ENCODE assay signal across 14 mouse cellular contexts in the genomic region with DNA sequence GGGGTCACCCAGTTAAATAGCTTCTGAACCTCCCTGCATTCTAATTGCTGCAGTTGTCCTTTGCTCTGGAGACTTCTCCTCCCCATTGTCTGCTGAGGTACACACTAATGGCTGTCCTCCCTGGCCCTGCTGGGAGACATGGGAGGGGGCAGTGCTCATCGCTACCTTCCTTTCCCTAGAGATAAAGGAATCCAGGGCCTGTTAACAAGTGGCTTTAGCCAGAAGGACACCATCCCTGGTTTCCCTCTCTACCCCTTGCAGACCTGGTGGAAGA. TPM values are rescaled to one million over a fixed set of nuclear protein-coding genes. Genes with fewer than 3 reads are reported as not detected.
A peak's percentile ranks its signal among the peaks of the same experiment; 100 is the strongest.
DNase-seq lines count a peak whose midpoint lies in the region; ATAC-seq lines count a peak whose summit lies in the region.
"Had no signal": no experiment of that assay in that cellular context is flagged by ENCODE, and none has a peak within 500 bp of the region (broad histone marks: within the 10 kb centered on the region; RNA-seq: fewer than 3 reads in every experiment).

No protein-coding gene starts in this region.

- H3K4me2 ChIP-seq in hindbrain, embryonic 16.5 days (ENCODE audit: low read length), result no peak overlapping the region
- no peak overlapping the region for H3K4me2 ChIP-seq in forebrain, embryonic 15.5 days (replicated peaks)
- H3K4me2 ChIP-seq in hindbrain, embryonic 14.5 days (replicated peaks), result no peak overlapping the region
- H3K4me2 ChIP-seq in midbrain, embryonic 13.5 days (replicated peaks), result no peak overlapping the region
- H3K4me2 ChIP-seq: heart, embryonic 12.5 days; intestine, embryonic 15.5 days; kidney, embryonic 15.5 days had no signal

- no peak for ATAC-seq in hindbrain, embryonic 16.5 days
- ATAC-seq in forebrain, embryonic 15.5 days (replicated peaks), result no peak
- peak; percentile 32; the same call in 1 of the 2 replicates for ATAC-seq in hindbrain, embryonic 14.5 days (ENCODE audit: low FRiP score)
- peak; percentile 43; the same call in 1 of the 2 replicates for ATAC-seq in midbrain, embryonic 13.5 days
- ATAC-seq: intestine, embryonic 15.5 days; lung, postnatal 0 days had no signal

- H3K4me1 ChIP-seq in hindbrain, embryonic 10.5 days (replicated peaks), result peaks cover 66% of the 10 kb centered on the region
- peaks cover 20% of the 10 kb centered on the region for H3K4me1 ChIP-seq in hindbrain, embryonic 16.5 days (ENCODE audit: control insufficient read depth, insufficient read depth, low read depth, low read length)
- H3K4me1 ChIP-seq in forebrain, embryonic 15.5 days, result peaks cover 31% of the 10 kb centered on the region
- peaks cover 38% of the 10 kb centered on the region for H3K4me1 ChIP-seq in hindbrain, embryonic 14.5 days (replicated peaks; ENCODE audit: control insufficient read depth, insufficient read depth, low read length)
- H3K4me1 ChIP-seq in midbrain, embryonic 13.5 days (replicated peaks), result peaks cover 50% of the 10 kb centered on the region
- H3K4me1 ChIP-seq: intestine, embryonic 15.5 days had no signal

- H3K4me3 ChIP-seq in hindbrain, embryonic 10.5 days, result no peak overlapping the region
- no peak overlapping the region for H3K4me3 ChIP-seq in hindbrain, embryonic 16.5 days (ENCODE audit: low read length)
- H3K4me3 ChIP-seq in forebrain, embryonic 15.5 days, result no peak overlapping the region
- H3K4me3 ChIP-seq in hindbrain, embryonic 14.5 days (replicated peaks; ENCODE audit: low read length), result no peak overlapping the region
- no peak overlapping the region for H3K4me3 ChIP-seq in midbrain, embryonic 13.5 days (replicated peaks)
- H3K4me3 ChIP-seq: gastrocnemius, adult 2 months; heart, embryonic 12.5 days; intestine, embryonic 15.5 days; kidney, embryonic 15.5 days had no signal

- peaks cover 34% of the 10 kb centered on the region for H3K27me3 ChIP-seq in hindbrain, embryonic 10.5 days (ENCODE audit: insufficient read depth, poor library complexity, severe bottlenecking)
- no peaks in the 10 kb centered on the region for H3K27me3 ChIP-seq in hindbrain, embryonic 16.5 days (replicated peaks; ENCODE audit: control insufficient read depth, insufficient read depth, low read length)
- H3K27me3 ChIP-seq in forebrain, embryonic 15.5 days, result no peaks in the 10 kb centered on the region
- H3K27me3 ChIP-seq in hindbrain, embryonic 14.5 days (ENCODE audit: control insufficient read depth, insufficient read depth, low read length), result no peaks in the 10 kb centered on the region
- no peaks in the 10 kb centered on the region for H3K27me3 ChIP-seq in midbrain, embryonic 13.5 days
- H3K27me3 ChIP-seq: heart, embryonic 12.5 days; intestine, embryonic 15.5 days; kidney, embryonic 15.5 days had no signal

- H3K27ac ChIP-seq in hindbrain, embryonic 10.5 days, result peak overlapping the region; percentile 83
- no peak overlapping the region for H3K27ac ChIP-seq in hindbrain, embryonic 16.5 days (ENCODE audit: low read depth, low read length)
- H3K27ac ChIP-seq in forebrain, embryonic 15.5 days (replicated peaks), result peak overlapping the region; percentile 38; the same call in 1 of the 2 replicates
- peak overlapping the region; percentile 82 for H3K27ac ChIP-seq in hindbrain, embryonic 14.5 days
- H3K27ac ChIP-seq in midbrain, embryonic 13.5 days, result peak overlapping the region; percentile 87
- H3K27ac ChIP-seq: intestine, embryonic 15.5 days; kidney, embryonic 15.5 days had no signal

- H3K9ac ChIP-seq in hindbrain, embryonic 16.5 days (ENCODE audit: low read depth, low read length), result no peak overlapping the region
- H3K9ac ChIP-seq in forebrain, embryonic 15.5 days (replicated peaks), result no peak overlapping the region
- H3K9ac ChIP-seq in hindbrain, embryonic 14.5 days, result peak overlapping the region; percentile 32; the same call in 1 of the 2 replicates
- peak overlapping the region; percentile 28 for H3K9ac ChIP-seq in midbrain, embryonic 13.5 days (replicated peaks)
- H3K9ac ChIP-seq: intestine, embryonic 15.5 days; kidney, embryonic 15.5 days had no signal

- no peaks in the 10 kb centered on the region for H3K9me3 ChIP-seq in hindbrain, embryonic 10.5 days
- no peaks in the 10 kb centered on the region for H3K9me3 ChIP-seq in hindbrain, embryonic 16.5 days (ENCODE audit: control insufficient read depth, low read length)
- no peaks in the 10 kb centered on the region for H3K9me3 ChIP-seq in forebrain, embryonic 15.5 days
- H3K9me3 ChIP-seq in hindbrain, embryonic 14.5 days (ENCODE audit: control insufficient read depth, low read length), result no peaks in the 10 kb centered on the region
- H3K9me3 ChIP-seq in midbrain, embryonic 13.5 days, result no peaks in the 10 kb centered on the region
- H3K9me3 ChIP-seq: heart, embryonic 12.5 days; intestine, embryonic 15.5 days; kidney, embryonic 15.5 days had no signal

- 18% methylated on average over 1 of the region's 1 CpGs for WGBS in hindbrain, embryonic 10.5 days
- WGBS in hindbrain, embryonic 16.5 days, result 33% methylated on average over 1 of the region's 1 CpGs
- 38% methylated on average over 1 of the region's 1 CpGs for WGBS in forebrain, embryonic 15.5 days
- WGBS in hindbrain, embryonic 14.5 days, result 19% methylated on average over 1 of the region's 1 CpGs
- WGBS in midbrain, embryonic 13.5 days, result 15% methylated on average over 1 of the region's 1 CpGs

- H3K36me3 ChIP-seq in hindbrain, embryonic 10.5 days, result peaks cover 33% of the 10 kb centered on the region
- H3K36me3 ChIP-seq in hindbrain, embryonic 16.5 days (ENCODE audit: control insufficient read depth, insufficient read depth, low read length), result no peaks in the 10 kb centered on the region
- peaks cover 2% of the 10 kb centered on the region; the same call in 1 of the 2 replicates for H3K36me3 ChIP-seq in forebrain, embryonic 15.5 days
- no peaks in the 10 kb centered on the region; the same call in 1 of the 2 replicates for H3K36me3 ChIP-seq in hindbrain, embryonic 14.5 days (replicated peaks; ENCODE audit: control insufficient read depth, insufficient read depth)
- peaks cover 16% of the 10 kb centered on the region; the same call in 1 of the 2 replicates for H3K36me3 ChIP-seq in midbrain, embryonic 13.5 days
- H3K36me3 ChIP-seq: intestine, embryonic 15.5 days had no signal

- peak; percentile 46 for DNase-seq in hindbrain, embryonic 10.5 days (ENCODE audit: low spot score)
- no peak for DNase-seq in hindbrain, embryonic 14.5 days (ENCODE audit: low spot score)
- DNase-seq in cerebellum, adult 11 months, result no peak
- no peak for DNase-seq in liver
- DNase-seq: spleen, adult 18-20 months; thymus, postnatal 36 days had no signal

RNA-seq across cellular contexts. Expression of gene Eri3, which starts 55.7 kb away (rescaled TPM):
- 112 and 142 TPM in 2 replicates for polyA plus RNA-seq in hindbrain, embryonic 10.5 days (2016; fragmentation: Nextera tagmentation; extraction: Ambion mirVana)
- polyA plus RNA-seq in hindbrain, embryonic 16.5 days (2015; fragmentation: Nextera tagmentation; extraction: Ambion mirVana), result 254 and 276 TPM in 2 replicates
- 255 and 270 TPM in 2 replicates for polyA plus RNA-seq in forebrain, embryonic 15.5 days (2015; fragmentation: Nextera tagmentation; extraction: Ambion mirVana)
- 262 and 267 TPM in 2 replicates for polyA plus RNA-seq in hindbrain, embryonic 14.5 days (2014; fragmentation: Nextera tagmentation; extraction: Ambion mirVana)
- 190 and 195 TPM in 2 replicates for polyA plus RNA-seq in midbrain, embryonic 13.5 days (2015; fragmentation: Nextera tagmentation; extraction: Ambion mirVana)

Comparison
In these comparisons a context has a peak if more than half of its experiments do, and no peak if none do; other contexts are left out.
1. ATAC-seq: peak in hindbrain, embryonic 14.5 days (single experiment) and midbrain, embryonic 13.5 days (single experiment); none in hindbrain, embryonic 16.5 days (single experiment) and forebrain, embryonic 15.5 days (single experiment).
2. H3K9ac ChIP-seq: peak in hindbrain, embryonic 14.5 days (single experiment) and midbrain, embryonic 13.5 days (single experiment); none in hindbrain, embryonic 16.5 days (single experiment) and forebrain, embryonic 15.5 days (single experiment).